In the genomic region with DNA sequence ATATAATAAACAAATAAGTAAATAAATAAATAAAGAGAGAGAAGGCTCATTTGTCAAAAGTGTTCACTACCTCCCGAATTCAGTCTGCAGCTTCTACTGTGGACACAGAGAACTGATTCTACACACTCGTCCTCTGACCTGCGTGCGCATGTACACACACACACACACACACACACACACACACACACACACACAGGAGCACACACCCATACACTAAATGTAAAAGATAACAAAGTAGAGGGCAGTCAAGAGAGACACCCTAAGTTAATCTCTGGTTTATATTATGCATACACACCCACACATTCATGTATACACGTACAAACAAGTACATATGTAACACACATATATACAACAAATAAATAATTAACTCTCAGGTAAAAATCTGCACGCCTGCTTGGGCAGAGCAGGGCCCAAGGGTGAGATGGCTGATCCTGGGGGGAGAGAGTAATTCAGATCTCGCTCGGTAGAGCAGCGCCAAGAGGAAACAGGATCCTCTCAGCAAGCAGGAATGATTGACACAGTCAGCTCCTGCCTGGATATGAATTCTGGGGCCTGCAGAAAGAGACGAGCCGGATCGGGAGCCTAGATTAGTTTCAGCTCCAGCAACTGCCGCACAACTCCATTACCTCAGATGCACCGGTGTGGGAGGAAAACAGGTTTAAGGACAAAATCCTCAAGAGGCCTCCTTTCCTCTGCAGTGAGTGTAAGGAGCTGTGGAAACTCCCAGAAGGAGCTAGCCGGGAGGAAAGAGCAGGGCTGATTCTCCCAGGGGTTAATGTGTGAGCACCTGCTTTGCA, we compare ENCODE assay signal across 1 mouse cellular context.
A peak's percentile ranks its signal among the peaks of the same experiment; 100 is the strongest.
TF ChIP-seq lines count a peak whose summit lies in the region.

No protein-coding gene starts in this region.

TF ChIP-seq in MEL, 35 proteins besides CTCF, POLR2A, EP300 and RAD21 (continued from another document):
- no peak for TF ChIP-seq CHD1 (IDR thresholded peaks at IDR 0.05; ENCODE audit: low read depth, low read length)
- TF ChIP-seq BHLHE40 (IDR thresholded peaks at IDR 0.05; ENCODE audit: borderline replicate concordance, low read depth, low read length) = no peak
- TF ChIP-seq E2F4 (IDR thresholded peaks at IDR 0.05; ENCODE audit: borderline replicate concordance, low read depth, low read length) = no peak
- no peak for TF ChIP-seq MAFK (IDR thresholded peaks at IDR 0.05; ENCODE audit: borderline replicate concordance, low read depth, low read length)
- TF ChIP-seq MYB (IDR thresholded peaks at IDR 0.05; ENCODE audit: low read depth, low read length) = no peak
- no peak for TF ChIP-seq SMC3 (IDR thresholded peaks at IDR 0.05; ENCODE audit: low read depth, low read length)
- TF ChIP-seq MAZ (IDR thresholded peaks at IDR 0.05; ENCODE audit: low read depth, low read length) = no peak
- no peak for TF ChIP-seq TBP (IDR thresholded peaks at IDR 0.05; ENCODE audit: low read depth, low read length)
- TF ChIP-seq ZC3H11A (IDR thresholded peaks at IDR 0.05; ENCODE audit: low read depth, low read length) = no peak
- peak; percentile 62 for TF ChIP-seq NRF1 (IDR thresholded peaks at IDR 0.05; ENCODE audit: insufficient read depth, low read depth, low read length, poor library complexity, severe bottlenecking)
- no peak for TF ChIP-seq KAT2A (conservative IDR thresholded peaks at IDR 0.05; ENCODE audit: low read depth, low read length)
- TF ChIP-seq USF2 (IDR thresholded peaks at IDR 0.05; ENCODE audit: borderline replicate concordance in 1 of 2, insufficient read depth in 1 of 2, low read depth in 1 of 2, low read length in 2 of 2) = no peak
- TF ChIP-seq UBTF (IDR thresholded peaks at IDR 0.05; ENCODE audit: borderline replicate concordance, insufficient read depth, low read depth, low read length) = no peak
- no peak for TF ChIP-seq HCFC1 (IDR thresholded peaks at IDR 0.05; ENCODE audit: low read depth, low read length)
- TF ChIP-seq MXI1 (IDR thresholded peaks at IDR 0.05; ENCODE audit: low read depth, low read length) = no peak
- no peak for TF ChIP-seq USF1 (IDR thresholded peaks at IDR 0.05; ENCODE audit: low read depth, low read length)
